Mouse (Mus musculus) right cerebral cortex, postnatal 4 days (tissue): ENCODE data around the gene Tbc1d8.
A peak's percentile ranks its signal among the peaks of the same experiment; 100 is the strongest.

Experiments used
- DNase-seq: peaks from one replicate; pipeline ENCODE4 v3.0.0-alpha.2; 2022

Gene Tbc1d8

DNA sequence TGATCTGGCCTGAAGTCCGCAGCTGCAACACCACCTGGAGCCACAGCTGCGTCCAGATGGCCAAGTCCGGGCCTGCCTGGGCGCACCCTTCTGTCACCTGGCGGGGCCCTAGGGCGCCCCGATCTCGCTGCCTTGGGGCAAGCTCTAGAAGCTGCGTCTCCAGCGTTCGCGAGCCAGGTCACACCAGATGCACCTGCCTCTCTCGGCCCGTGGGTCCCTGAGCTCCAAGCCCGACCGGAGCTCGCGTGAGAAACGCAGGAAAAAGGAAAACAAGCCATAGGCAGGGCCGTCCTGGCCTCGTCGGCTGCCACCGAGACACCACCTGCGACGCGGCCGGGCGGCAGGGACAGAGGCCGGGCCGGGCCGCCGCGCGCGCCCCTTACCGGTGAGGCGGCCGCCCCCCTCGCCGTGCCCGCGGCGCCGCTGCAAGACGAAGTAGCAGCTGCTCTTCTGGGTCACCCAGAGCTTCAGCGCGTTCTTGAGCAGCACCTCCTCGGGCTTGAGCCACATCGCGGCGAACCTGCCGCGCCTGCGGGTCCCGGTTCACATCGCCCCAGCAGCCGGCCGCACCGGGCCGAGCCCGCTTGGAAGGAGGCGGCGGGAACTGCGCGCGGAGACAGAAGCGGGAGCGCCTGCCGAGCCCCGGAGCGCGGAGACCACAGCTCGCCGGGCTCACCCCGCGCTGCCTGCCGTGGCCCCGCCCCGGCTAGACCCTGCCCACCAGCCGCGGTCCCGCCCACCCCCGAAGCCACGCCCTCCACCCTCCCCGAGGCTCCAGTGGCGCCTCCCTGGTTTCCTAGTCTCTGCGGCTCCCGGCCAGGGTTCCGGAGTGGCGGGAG lies at the start of gene Tbc1d8:
Gene Tbc1d8 (minus strand): TSS at position 699 of the 839 bp plus-strand sequence.
- DNase-seq, result peak; percentile 84

DNA sequence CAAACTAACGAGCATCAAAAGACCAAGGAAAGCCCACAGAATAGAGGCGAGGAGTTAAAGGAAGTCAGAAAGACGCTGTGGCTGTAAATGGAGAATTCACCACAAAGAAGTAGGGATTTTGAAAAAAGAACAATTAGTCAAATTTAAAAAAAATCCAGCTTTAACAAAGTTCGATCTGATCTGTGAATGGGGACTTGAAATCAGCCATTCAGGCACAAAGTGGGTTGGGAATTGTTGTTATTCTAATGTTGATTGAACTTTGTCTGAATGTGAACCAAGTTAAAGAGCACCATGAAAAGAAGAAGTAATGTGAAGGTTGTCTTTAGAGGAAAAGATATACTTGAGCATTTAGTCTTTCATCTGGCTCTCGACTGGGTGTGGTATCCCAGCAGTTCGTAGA lies 49.8 kb upstream of the Tbc1d8 start:
- DNase-seq, result no peak

- DNase-seq, result peak; percentile 79
These were observed 48.9 kb upstream of the Tbc1d8 start for GRCm38 (mm10) chr1:39527432-39527831.

- DNase-seq, result no peak
These were observed 48.0 kb upstream of the Tbc1d8 start for GRCm38 (mm10) chr1:39526371-39527167.

- no peak for DNase-seq
These were observed 47.2 kb upstream of the Tbc1d8 start for GRCm38 (mm10) chr1:39525763-39526162.

GRCm38 (mm10) chr1:39522519-39522918 lies 44.0 kb upstream of the Tbc1d8 start:
- no peak for DNase-seq

DNA sequence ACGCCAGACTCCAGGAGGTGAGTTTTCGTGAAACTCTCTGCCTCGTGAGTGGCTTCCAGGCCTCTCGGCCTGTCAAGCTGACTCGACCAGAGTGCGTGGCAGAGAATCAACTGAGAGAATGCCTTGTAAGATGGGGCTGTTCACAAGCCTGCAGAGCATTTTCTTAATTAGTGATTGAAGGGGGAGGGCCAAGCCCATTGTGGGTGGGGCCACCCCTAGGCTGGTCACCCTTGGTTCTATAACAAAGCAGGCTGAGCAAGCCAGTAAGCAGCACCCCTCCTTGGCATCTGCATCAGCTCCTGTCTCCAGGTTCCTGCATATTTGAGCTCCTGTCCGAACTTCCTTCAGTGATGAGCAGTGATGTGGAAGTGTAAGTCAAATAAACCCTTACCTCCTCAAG lies 42.8 kb upstream of the Tbc1d8 start:
- no peak for DNase-seq

DNA sequence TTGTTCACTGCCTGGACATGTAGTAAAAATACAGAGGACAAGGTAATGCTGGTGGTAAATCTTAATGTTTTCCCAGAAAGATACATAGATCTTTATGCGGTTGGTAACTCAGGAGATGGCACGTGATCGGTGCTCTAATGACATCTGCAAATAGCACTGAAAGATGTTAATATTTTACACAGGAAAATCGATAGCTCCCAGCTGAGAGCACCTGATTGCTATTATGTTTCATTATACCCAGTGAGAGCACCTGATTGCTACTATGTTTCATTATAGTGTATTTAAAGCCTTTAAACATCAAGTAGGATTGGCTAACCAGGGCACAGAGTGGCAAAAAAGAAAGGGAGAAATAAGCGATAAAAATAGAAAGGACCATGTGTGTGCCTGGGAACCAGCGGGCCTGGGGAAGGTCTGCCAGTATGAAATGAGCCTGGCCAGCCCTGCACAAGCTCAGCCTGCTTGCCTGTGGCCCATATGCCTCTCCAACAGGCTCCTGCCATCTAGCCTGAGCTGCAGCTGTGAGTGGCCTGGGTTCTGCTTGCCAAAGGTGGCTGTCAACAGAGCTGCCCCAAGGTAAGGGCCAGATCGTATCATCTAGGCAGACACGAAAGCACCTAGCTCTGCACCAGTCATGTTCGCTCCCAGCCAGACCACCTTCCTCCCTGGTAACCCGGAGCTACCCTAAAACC lies 36.9 kb upstream of the Tbc1d8 start:
- DNase-seq, result no peak

DNA sequence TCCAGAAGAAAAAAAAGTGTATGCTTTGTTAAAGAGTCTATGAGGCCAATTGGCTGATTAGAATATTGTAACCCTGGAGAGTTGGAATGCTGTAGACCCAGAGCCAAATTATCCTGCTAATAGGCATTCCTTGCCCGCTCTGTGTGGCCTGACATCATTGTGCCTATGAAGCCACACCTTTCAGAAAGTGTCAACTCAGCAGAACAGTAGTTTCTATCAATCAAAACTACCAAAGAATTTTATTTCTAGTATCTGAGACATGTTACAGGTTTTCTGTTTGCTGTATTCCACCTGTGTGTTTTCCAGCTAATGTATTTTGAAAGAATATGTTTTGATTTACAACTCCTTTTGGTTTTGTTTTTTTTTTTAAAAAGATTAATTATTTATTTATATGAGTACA lies 33.6 kb upstream of the Tbc1d8 start:
- no peak for DNase-seq

- DNase-seq, result no peak
These were observed 33.2 kb upstream of the Tbc1d8 start for GRCm38 (mm10) chr1:39511775-39512174.

DNA sequence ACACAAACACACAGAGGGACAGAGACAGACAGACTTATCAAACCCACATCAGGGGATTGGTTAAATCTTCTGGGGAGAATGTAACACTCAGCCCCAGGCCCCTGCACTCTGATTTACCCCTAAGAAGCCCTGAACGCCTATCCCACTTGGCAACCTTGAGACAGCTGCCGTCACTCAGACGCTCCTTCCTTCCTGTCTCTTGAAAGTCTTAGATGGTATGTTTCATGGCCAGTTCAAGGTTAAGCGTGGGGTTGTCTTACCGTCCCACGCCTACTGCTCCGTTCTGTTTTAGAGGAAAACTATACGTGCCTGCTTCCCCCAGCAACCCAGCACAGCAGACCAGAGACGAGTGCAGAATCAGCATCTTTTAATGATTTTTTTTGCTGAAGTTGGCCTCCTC lies 27.0 kb upstream of the Tbc1d8 start:
- DNase-seq, result no peak

DNA sequence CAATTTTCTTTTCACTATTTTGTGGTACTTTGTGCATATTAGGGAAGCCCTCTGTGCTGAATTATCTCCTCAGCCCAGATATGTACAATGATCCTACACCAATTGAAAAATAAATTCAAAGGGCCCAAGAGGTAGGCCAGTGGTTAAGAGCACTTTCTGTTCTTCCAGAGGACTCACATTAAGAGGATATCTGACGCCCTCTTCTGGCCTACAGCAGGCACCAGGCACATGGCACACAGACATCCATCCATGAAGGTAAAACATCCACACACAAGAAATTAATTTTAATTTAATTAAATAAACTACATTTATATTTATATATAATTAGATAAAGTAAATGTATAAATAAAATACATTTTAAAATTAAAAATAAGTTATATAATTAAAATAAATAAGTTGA lies 25.7 kb upstream of the Tbc1d8 start:
- DNase-seq, result no peak

- DNase-seq, result no peak
These were observed 24.5 kb upstream of the Tbc1d8 start for GRCm38 (mm10) chr1:39502817-39503633.

DNA sequence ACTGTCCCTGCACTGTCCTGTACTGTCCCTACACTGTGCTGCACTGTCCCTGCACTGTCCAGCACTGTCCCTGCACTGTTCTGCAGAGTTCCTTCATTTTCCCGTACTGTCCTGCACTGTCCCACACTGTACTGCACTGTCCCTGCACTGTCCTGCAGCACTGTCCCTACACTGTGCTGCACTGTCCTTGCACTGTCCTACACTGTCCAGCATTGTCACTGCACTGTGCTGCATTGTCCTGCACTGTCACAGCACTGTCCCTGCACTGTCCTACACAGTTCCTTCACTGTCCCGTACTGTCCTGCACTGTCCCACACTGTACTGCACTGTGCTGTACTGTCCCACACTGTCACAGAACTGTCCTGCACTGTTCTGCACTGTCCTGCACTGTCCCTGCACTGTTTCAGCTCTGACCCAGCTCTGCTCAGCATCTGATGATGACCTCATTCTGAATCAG lies 21.0 kb upstream of the Tbc1d8 start:
- DNase-seq, result no peak

- DNase-seq, result no peak
These were observed 19.2 kb upstream of the Tbc1d8 start for GRCm38 (mm10) chr1:39497748-39498147.

GRCm38 (mm10) chr1:39496995-39497394 lies 18.4 kb upstream of the Tbc1d8 start:
- DNase-seq, result no peak

GRCm38 (mm10) chr1:39493664-39494063 lies 15.1 kb upstream of the Tbc1d8 start:
- DNase-seq, result no peak

DNA sequence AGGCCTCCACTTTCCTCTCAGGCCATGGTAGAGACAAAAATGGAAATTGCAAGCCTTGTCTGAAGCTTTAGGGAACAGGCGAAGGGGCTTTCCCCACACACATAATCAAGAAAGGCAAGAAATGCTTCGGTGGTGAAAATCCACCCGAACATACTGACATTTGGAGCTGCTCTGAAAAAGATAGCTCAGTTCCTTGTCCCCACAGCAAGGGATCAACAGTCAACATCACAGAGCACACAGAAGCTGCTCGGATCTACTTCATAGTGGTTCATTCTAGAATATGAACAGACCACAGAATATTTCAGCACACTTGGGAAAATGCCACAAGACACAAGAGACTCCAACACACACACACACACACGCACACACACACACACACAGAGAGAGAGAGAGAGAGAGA lies 14.6 kb upstream of the Tbc1d8 start:
- DNase-seq, result no peak

GRCm38 (mm10) chr1:39487370-39487769 lies 8.8 kb upstream of the Tbc1d8 start:
- DNase-seq, result no peak

- DNase-seq, result no peak
These were observed 3.7 kb upstream of the Tbc1d8 start for GRCm38 (mm10) chr1:39482115-39482815.

GRCm38 (mm10) chr1:39479254-39479653 lies 699 bp upstream of the Tbc1d8 start:
- DNase-seq, result no peak

GRCm38 (mm10) chr1:39478896-39479200 lies 293 bp upstream of the Tbc1d8 start:
- no peak for DNase-seq
